Comparison of ENCODE assay signal across 11 mouse cellular contexts in genomic region chr7:67112495-67113216, GRCm38 (mm10).
DNase-seq lines count a peak whose midpoint lies in the region; ATAC-seq lines count a peak whose summit lies in the region.
"Had no signal": no experiment of that assay in that cellular context is flagged by ENCODE, and none has a peak within 500 bp of the region (broad histone marks: within the 10 kb centered on the region; RNA-seq: fewer than 3 reads in every experiment).

No protein-coding gene starts in this region.

- H3K9ac ChIP-seq in kidney, embryonic 16.5 days (replicated peaks; ENCODE audit: low read length): no peak overlapping the region
- H3K9ac ChIP-seq in limb, embryonic 13.5 days: no peak overlapping the region
- no peak overlapping the region for H3K9ac ChIP-seq in forebrain, embryonic 11.5 days (ENCODE audit: low read length)
- H3K9ac ChIP-seq: forebrain, embryonic 12.5 days; hindbrain, embryonic 15.5 days; lung, embryonic 14.5 days had no signal

- WGBS in kidney, embryonic 16.5 days: 51% methylated on average over 14 of the region's 14 CpGs
- WGBS in limb, embryonic 13.5 days: 28% methylated on average over 14 of the region's 14 CpGs
- WGBS in forebrain, embryonic 11.5 days: 73% methylated on average over 14 of the region's 14 CpGs

- peak; percentile 23 for DNase-seq in kidney, adult 11 months
- DNase-seq in adrenal gland, postnatal 36 days: peak; percentile 70 to 76
- peak; percentile 7 to 31 for DNase-seq in thymus, postnatal 36 days
- no peak for DNase-seq in forebrain, embryonic 11.5 days (ENCODE audit: low spot score)
- no peak for DNase-seq in lung, adult 18-20 months
- DNase-seq in spleen, postnatal 10 days (ENCODE audit: low spot score in 2 of 2): no peak
- DNase-seq: lung, embryonic 14.5 days had no signal

- no peak overlapping the region for H3K4me2 ChIP-seq in kidney, embryonic 16.5 days (replicated peaks; ENCODE audit: low read depth, low read length)
- H3K4me2 ChIP-seq in limb, embryonic 13.5 days (replicated peaks): peak overlapping the region; percentile 16; the same call in 1 of the 2 replicates
- H3K4me2 ChIP-seq in forebrain, embryonic 11.5 days (ENCODE audit: low read depth, low read length, severe bottlenecking): no peak overlapping the region
- H3K4me2 ChIP-seq: forebrain, embryonic 12.5 days; hindbrain, embryonic 15.5 days; lung, embryonic 14.5 days had no signal

- no peak overlapping the region for H3K4me3 ChIP-seq in kidney, embryonic 16.5 days (ENCODE audit: low read length)
- no peak overlapping the region for H3K4me3 ChIP-seq in limb, embryonic 13.5 days
- H3K4me3 ChIP-seq in forebrain, embryonic 11.5 days (ENCODE audit: low read depth, low read length): no peak overlapping the region
- H3K4me3 ChIP-seq: forebrain, embryonic 12.5 days; hindbrain, embryonic 15.5 days had no signal

- no peaks in the 10 kb centered on the region for H3K27me3 ChIP-seq in kidney, embryonic 16.5 days (ENCODE audit: insufficient read depth, low read length)
- no peaks in the 10 kb centered on the region for H3K27me3 ChIP-seq in limb, embryonic 13.5 days
- H3K27me3 ChIP-seq in forebrain, embryonic 11.5 days (ENCODE audit: control insufficient read depth, insufficient read depth, low read length): no peaks in the 10 kb centered on the region
- H3K27me3 ChIP-seq: forebrain, embryonic 12.5 days; hindbrain, embryonic 15.5 days had no signal

- no peaks in the 10 kb centered on the region for H3K36me3 ChIP-seq in kidney, embryonic 16.5 days (ENCODE audit: insufficient read depth, low read length)
- H3K36me3 ChIP-seq in limb, embryonic 13.5 days: no peaks in the 10 kb centered on the region
- H3K36me3 ChIP-seq in forebrain, embryonic 11.5 days (ENCODE audit: control insufficient read depth, insufficient read depth, low read length): no peaks in the 10 kb centered on the region
- H3K36me3 ChIP-seq: forebrain, embryonic 12.5 days; hindbrain, embryonic 15.5 days had no signal

- no peak for ATAC-seq in kidney, embryonic 16.5 days (ENCODE audit: low FRiP score, low TSS enrichment)
- peak; percentile 52; the same call in 1 of the 2 replicates for ATAC-seq in limb, embryonic 13.5 days (ENCODE audit: low FRiP score, low read depth)
- ATAC-seq in forebrain, embryonic 11.5 days (replicated peaks; ENCODE audit: low FRiP score): no peak

- H3K4me1 ChIP-seq in kidney, embryonic 16.5 days (ENCODE audit: insufficient read depth, low read length): 0 out of 2 replicates have a peak, but pooled peaks cover 4% of the 10 kb centered on the region
- peaks cover 61% of the 10 kb centered on the region for H3K4me1 ChIP-seq in limb, embryonic 13.5 days
- H3K4me1 ChIP-seq in forebrain, embryonic 11.5 days (replicated peaks; ENCODE audit: control insufficient read depth, insufficient read depth, low read length): no peaks in the 10 kb centered on the region
- H3K4me1 ChIP-seq: forebrain, embryonic 12.5 days had no signal

- no peak overlapping the region for H3K27ac ChIP-seq in kidney, embryonic 16.5 days (ENCODE audit: low read length)
- peak overlapping the region; percentile 52 for H3K27ac ChIP-seq in limb, embryonic 13.5 days
- H3K27ac ChIP-seq in forebrain, embryonic 11.5 days (ENCODE audit: low read depth, low read length): no peak overlapping the region
- H3K27ac ChIP-seq: forebrain, embryonic 12.5 days; hindbrain, embryonic 15.5 days had no signal

- no peaks in the 10 kb centered on the region for H3K9me3 ChIP-seq in kidney, embryonic 16.5 days (ENCODE audit: low read length)
- H3K9me3 ChIP-seq in limb, embryonic 13.5 days: no peaks in the 10 kb centered on the region
- H3K9me3 ChIP-seq in forebrain, embryonic 11.5 days (ENCODE audit: control insufficient read depth, low read length): no peaks in the 10 kb centered on the region
- H3K9me3 ChIP-seq: forebrain, embryonic 12.5 days; hindbrain, embryonic 15.5 days had no signal

Comparison
In these comparisons a context has a peak if more than half of its experiments do, and no peak if none do; other contexts are left out.
1. DNase-seq: peak in kidney, adult 11 months (single experiment), adrenal gland, postnatal 36 days (2 of 2) and thymus, postnatal 36 days (2 of 2); none in forebrain, embryonic 11.5 days (single experiment), lung, adult 18-20 months (0 of 2) and spleen, postnatal 10 days (0 of 2).